Mouse (Mus musculus) brain, adult 2 months (tissue): ENCODE measurements around the gene Abcb5.

ENCODE experiments used
- DNase-seq: peaks from one replicate; pipeline ENCODE4 v3.0.0; 2011; ENCODE audit warnings: low read depth, low spot score

Gene Abcb5

GRCm38 (mm10) chr12:118848496-118849202 is 117.6 kb downstream of the Abcb5 start:
- DNase-seq = no peak

GRCm38 (mm10) chr12:118847861-118848495 is 118.2 kb downstream of the Abcb5 start:
- no peak for DNase-seq

- no peak for DNase-seq
Observed at GRCm38 (mm10) chr12:118847381-118847780, 118.8 kb downstream of the Abcb5 start.

GRCm38 (mm10) chr12:118846649-118847321 is 119.4 kb downstream of the Abcb5 start:
- DNase-seq = peak; percentile 72

GRCm38 (mm10) chr12:118846221-118846620 is 120.0 kb downstream of the Abcb5 start, which contains the start of gene Sp8:
Sp8 (plus strand) TSS chr12:118846329.
- DNase-seq = no peak

GRCm38 (mm10) chr12:118845351-118845750 is 120.9 kb downstream of the Abcb5 start:
- DNase-seq = no peak

- DNase-seq = no peak
Observed at GRCm38 (mm10) chr12:118844841-118845240, 121.4 kb downstream of the Abcb5 start.

GRCm38 (mm10) chr12:118844111-118844510 is 122.1 kb downstream of the Abcb5 start:
- DNase-seq = no peak

GRCm38 (mm10) chr12:118842671-118843411 is 123.4 kb downstream of the Abcb5 start:
- DNase-seq = no peak

- no peak for DNase-seq
Observed at GRCm38 (mm10) chr12:118841971-118842550, 124.2 kb downstream of the Abcb5 start.

GRCm38 (mm10) chr12:118841381-118841922 is 124.8 kb downstream of the Abcb5 start:
- DNase-seq = no peak

- no peak for DNase-seq
Observed at GRCm38 (mm10) chr12:118840861-118841260, 125.4 kb downstream of the Abcb5 start.

GRCm38 (mm10) chr12:118840301-118840700 is 125.9 kb downstream of the Abcb5 start:
- DNase-seq = no peak

- DNase-seq = no peak
Observed at GRCm38 (mm10) chr12:118839398-118839797, 126.8 kb downstream of the Abcb5 start.

- DNase-seq = no peak
Observed at GRCm38 (mm10) chr12:118838260-118838659, 128.0 kb downstream of the Abcb5 start.

- no peak for DNase-seq
Observed at GRCm38 (mm10) chr12:118837361-118837760, 128.9 kb downstream of the Abcb5 start.

GRCm38 (mm10) chr12:118836411-118837341 is 129.5 kb downstream of the Abcb5 start:
- DNase-seq = no peak

GRCm38 (mm10) chr12:118829881-118830280 is 136.3 kb downstream of the Abcb5 start:
- DNase-seq = no peak
